Mouse (Mus musculus) neural tube, embryonic 12.5 days (tissue): Measurements from ENCODE around the gene Trem2. TPM values are rescaled to one million over a fixed set of nuclear protein-coding genes. Genes with fewer than 3 reads are reported as not detected.

Experiments used
- ATAC-seq: fragments of 200-750 bp; cut with Nextera tagmentation; 2 replicates; pipeline ENCODE4 v1.8.0; 2017; ENCODE audit warnings: low read depth, mild to moderate bottlenecking, moderate TSS enrichment, moderate library complexity; ENCODE audit not compliant: low FRiP score
- H3K27ac ChIP-seq: fragments of 300-500 bp; sonication (generic); 2 replicates; pipeline ENCODE4 v1.5.1; 2016
- H3K27me3 ChIP-seq: fragments of 300-500 bp; sonication (generic); replicated peaks from 2 replicates; pipeline ENCODE4 v1.6.1; 2016; ENCODE audit warnings: mild to moderate bottlenecking
- H3K36me3 ChIP-seq: fragments of 300-500 bp; sonication (generic); 2 replicates; pipeline ENCODE4 v1.6.1; 2016; ENCODE audit warnings: mild to moderate bottlenecking
- H3K4me1 ChIP-seq: fragments of 300-500 bp; sonication (generic); 2 replicates; pipeline ENCODE4 v1.6.1; 2016
- H3K4me2 ChIP-seq: fragments of 300-500 bp; sonication (generic); replicated peaks from 2 replicates; pipeline ENCODE4 v1.6.1; 2016; ENCODE audit warnings: mild to moderate bottlenecking
- H3K4me3 ChIP-seq: fragments of 300-500 bp; sonication (generic); 2 replicates; pipeline ENCODE4 v1.5.1; 2016
- H3K9ac ChIP-seq: fragments of 300-500 bp; sonication (generic); 2 replicates; pipeline ENCODE4 v1.6.1; 2016; ENCODE audit warnings: mild to moderate bottlenecking
- H3K9me3 ChIP-seq: fragments of 300-500 bp; sonication (generic); 2 replicates; pipeline ENCODE4 v1.6.1; 2016; ENCODE audit warnings: mild to moderate bottlenecking
- WGBS: fragments of 180-500 bp; shearing (Covaris S2); methylation state at CpG from one replicate; pipeline ENCODE4 v1.1.7; 2016; 5-methylcytosine and 5-hydroxymethylcytosine counted together
- polyA plus RNA-seq: library from polyadenylated mRNA; unstranded; fragments of >200 nt; fragmentation: Nextera tagmentation; extraction: Ambion mirVana; gene quantifications from 2 replicates; pipeline ENCODE4 v1.2.1, GENCODE M21; 2016

Trem2 gene
- polyA plus RNA-seq, 1 experiment from 2014 or later = 3.4 TPM

DNA sequence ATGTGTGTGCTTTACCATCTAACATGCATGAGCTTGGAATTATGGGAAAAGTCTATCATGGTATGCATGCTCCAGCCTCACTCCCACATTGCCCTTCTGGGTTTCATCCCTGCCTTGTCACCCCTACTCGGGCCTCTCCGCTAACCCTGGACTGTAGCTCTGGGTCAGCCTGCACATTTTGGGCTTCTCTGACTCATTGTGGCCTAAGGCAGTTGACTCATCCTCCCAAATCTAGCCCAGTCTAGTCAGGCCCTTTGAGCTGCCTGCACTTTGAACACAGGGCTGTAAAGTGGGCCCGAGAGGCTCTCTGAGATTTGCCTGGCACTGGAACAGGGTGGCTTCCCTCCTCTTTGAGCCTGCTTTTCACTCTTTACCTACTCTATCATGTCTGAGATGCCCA, 9.6 kb downstream of the Trem2 start:
- Histone ChIP-seq H3K9ac (no peak overlapping the region), H3K4me1 (no peaks in the 10 kb centered on the region), H3K4me2 (no peak overlapping the region), H3K27ac (no peak overlapping the region), H3K9me3 (no peaks in the 10 kb centered on the region), H3K4me3 (no peak overlapping the region), H3K36me3 (no peaks in the 10 kb centered on the region), H3K27me3 (no peaks in the 10 kb centered on the region)
- ATAC-seq = no peak
- 92% methylated on average over 3 of the region's 3 CpGs for WGBS

DNA sequence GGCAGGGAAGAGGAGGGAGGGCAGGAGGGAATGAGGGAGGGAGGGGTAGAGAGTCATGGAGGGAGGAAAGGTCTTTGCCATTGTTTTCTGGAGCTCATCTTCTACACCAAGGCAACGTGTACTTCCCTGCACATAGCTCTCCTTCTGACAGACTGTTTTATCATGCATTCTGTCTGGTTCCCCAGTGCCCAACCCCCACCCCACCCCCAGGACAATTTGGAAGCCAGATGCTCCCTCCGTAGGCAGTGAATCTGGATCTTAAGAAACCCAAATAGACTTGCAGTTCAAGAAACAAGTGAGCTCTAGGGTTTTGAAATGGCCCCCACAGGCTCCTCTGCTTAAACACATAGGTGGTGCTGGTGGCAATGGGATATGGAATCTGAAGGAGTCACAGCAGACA, 11.7 kb downstream of the Trem2 start:
- ATAC-seq = no peak
- 54% methylated on average over 2 of the region's 2 CpGs for WGBS
- Histone ChIP-seq H3K4me3 (no peak overlapping the region), H3K4me1 (no peaks in the 10 kb centered on the region), H3K27me3 (no peaks in the 10 kb centered on the region), H3K27ac (no peak overlapping the region), H3K36me3 (no peaks in the 10 kb centered on the region), H3K4me2 (no peak overlapping the region), H3K9ac (no peak overlapping the region), H3K9me3 (no peaks in the 10 kb centered on the region)

DNA sequence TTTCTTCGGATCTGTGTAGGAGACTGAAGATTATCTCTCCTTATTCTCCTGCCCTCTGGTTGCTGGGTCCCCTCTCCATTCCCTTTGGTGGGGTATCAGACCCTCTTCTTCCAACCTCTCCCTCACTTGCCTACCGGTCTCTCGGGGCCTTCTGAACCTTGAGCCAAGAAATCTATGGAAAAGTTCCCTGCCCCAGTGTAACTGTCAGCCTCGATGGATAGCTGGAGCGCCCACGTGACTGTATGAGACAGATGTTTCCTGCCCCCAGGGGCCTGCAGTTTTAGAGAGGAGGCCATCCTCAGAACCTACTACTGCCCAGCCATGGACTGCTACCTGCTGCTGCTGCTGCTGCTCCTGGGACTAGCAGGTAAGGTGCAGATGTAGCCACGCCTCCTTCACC, 13.4 kb downstream of the Trem2 start, which contains the start of gene Treml1:
TSS of gene Treml1 (plus strand) at position 301 of the 400 bp plus-strand sequence.
- no peak for ATAC-seq
- Histone ChIP-seq H3K9me3 (no peaks in the 10 kb centered on the region), H3K36me3 (no peaks in the 10 kb centered on the region), H3K27me3 (no peaks in the 10 kb centered on the region), H3K4me2 (no peak within 1 kb of the TSS), H3K4me3 (no peak within 1 kb of the TSS), H3K9ac (no peak within 1 kb of the TSS), H3K27ac (no peak within 1 kb of the TSS), H3K4me1 (no peaks in the 10 kb centered on the region)
- 85% methylated on average over 7 of the region's 7 CpGs for WGBS

DNA sequence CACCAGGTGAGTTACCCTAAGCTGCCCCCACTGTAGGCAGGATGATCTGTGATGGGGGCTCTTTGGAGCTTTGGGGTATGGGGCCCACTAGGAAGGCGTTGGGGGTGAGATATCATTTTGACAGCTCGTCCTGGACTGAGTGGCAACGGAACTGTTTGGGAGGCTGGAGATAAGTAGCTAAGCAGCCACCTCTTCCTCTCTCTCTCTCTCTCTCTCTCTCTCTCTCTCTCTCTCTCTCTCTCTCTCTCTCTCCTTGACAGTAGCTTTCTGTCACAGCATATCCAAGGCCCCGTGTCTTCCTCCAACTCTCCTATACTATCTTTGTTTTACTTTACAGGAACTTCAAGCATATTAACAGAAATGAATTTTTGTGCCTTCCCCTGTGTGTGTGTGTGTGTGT, 14.3 kb downstream of the Trem2 start:
- H3K4me2 ChIP-seq = no peak overlapping the region
- H3K4me3 ChIP-seq = no peak overlapping the region
- H3K27me3 ChIP-seq = no peaks in the 10 kb centered on the region
- no peak overlapping the region for H3K9ac ChIP-seq
- 79% methylated on average over 4 of the region's 4 CpGs for WGBS
- H3K27ac ChIP-seq = no peak overlapping the region
- ATAC-seq = no peak
- H3K9me3 ChIP-seq = no peaks in the 10 kb centered on the region
- H3K36me3 ChIP-seq = no peaks in the 10 kb centered on the region
- H3K4me1 ChIP-seq = no peaks in the 10 kb centered on the region

- Histone ChIP-seq H3K27me3 (no peaks in the 10 kb centered on the region), H3K36me3 (no peaks in the 10 kb centered on the region), H3K27ac (no peak overlapping the region), H3K4me2 (no peak overlapping the region), H3K4me3 (no peak overlapping the region), H3K9ac (no peak overlapping the region), H3K9me3 (no peaks in the 10 kb centered on the region), H3K4me1 (no peaks in the 10 kb centered on the region)
- WGBS = 89% methylated on average over 3 of the region's 3 CpGs
- ATAC-seq = no peak
Measured at GRCm38 (mm10) chr17:48362346-48362745, 16.1 kb downstream of the Trem2 start.

DNA sequence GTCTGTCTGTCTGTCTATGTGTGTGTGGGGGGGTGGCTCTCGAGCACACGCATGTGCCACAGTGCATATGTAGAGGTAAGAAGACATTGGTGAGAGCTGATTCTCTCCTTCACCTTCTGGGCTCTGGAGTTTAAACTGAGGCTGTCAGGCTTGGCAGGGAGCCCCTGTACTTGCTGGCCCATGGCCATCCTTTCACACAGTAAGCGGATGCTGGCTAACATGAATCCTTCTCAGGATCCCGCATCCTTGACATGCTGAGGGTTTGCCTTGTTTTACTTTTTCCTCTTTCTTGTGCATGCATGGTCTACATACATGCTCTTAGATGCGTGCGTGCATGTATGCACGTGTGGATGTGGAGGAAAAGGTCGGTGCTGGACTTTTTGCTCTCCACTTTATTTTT, 16.8 kb downstream of the Trem2 start:
- H3K9ac ChIP-seq = no peak overlapping the region
- WGBS = 93% methylated on average over 8 of the region's 8 CpGs
- H3K4me1 ChIP-seq = no peaks in the 10 kb centered on the region

DNA sequence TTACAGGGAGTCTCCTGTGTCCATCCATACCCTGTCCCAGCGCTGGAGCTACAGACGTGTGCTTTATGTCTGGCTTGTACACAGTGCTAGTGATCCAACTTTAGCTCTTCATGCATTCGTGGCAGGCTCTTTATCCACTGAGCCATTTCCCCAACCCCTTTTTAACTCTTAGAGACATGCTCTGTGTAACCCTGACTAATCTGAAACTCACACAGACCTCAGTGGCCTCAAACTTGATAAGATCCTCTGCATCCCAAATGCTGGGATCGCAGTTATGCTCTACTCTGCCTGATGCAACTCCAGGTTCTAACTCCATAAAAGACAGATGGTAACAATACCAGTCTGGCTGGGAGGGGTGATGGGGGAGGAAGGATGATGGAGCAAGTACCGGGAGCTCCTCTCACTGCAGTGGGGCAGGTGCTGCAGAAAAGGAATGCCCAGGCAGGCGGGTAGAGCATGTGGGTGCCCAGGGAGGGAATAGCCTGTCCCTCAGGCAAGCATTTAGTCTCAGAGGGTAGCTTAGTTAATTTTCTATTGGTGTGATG, 17.3 kb downstream of the Trem2 start:
- H3K9me3 ChIP-seq = no peaks in the 10 kb centered on the region
- no peaks in the 10 kb centered on the region for H3K4me1 ChIP-seq
- H3K36me3 ChIP-seq = no peaks in the 10 kb centered on the region
- no peak for ATAC-seq
- H3K4me3 ChIP-seq = no peak overlapping the region
- no peak overlapping the region for H3K27ac ChIP-seq
- no peaks in the 10 kb centered on the region for H3K27me3 ChIP-seq
- WGBS = 78% methylated on average over 6 of the region's 6 CpGs
- no peak overlapping the region for H3K4me2 ChIP-seq
- H3K9ac ChIP-seq = no peak overlapping the region

More for the DNA sequence above, 16.8 kb downstream of the Trem2 start:
- Histone ChIP-seq H3K4me3 (no peak overlapping the region), H3K27me3 (no peaks in the 10 kb centered on the region), H3K36me3 (no peaks in the 10 kb centered on the region), H3K9me3 (no peaks in the 10 kb centered on the region), H3K4me2 (no peak overlapping the region), H3K27ac (no peak overlapping the region)
- no peak for ATAC-seq

- Histone ChIP-seq H3K27me3 (no peaks in the 10 kb centered on the region), H3K4me2 (no peak overlapping the region), H3K9me3 (no peaks in the 10 kb centered on the region), H3K9ac (no peak overlapping the region), H3K27ac (no peak overlapping the region), H3K36me3 (no peaks in the 10 kb centered on the region), H3K4me1 (no peaks in the 10 kb centered on the region), H3K4me3 (no peak overlapping the region)
- no peak for ATAC-seq
- 73% methylated on average over 9 of the region's 9 CpGs for WGBS
Measured at GRCm38 (mm10) chr17:48365511-48366155, 19.4 kb downstream of the Trem2 start.

DNA sequence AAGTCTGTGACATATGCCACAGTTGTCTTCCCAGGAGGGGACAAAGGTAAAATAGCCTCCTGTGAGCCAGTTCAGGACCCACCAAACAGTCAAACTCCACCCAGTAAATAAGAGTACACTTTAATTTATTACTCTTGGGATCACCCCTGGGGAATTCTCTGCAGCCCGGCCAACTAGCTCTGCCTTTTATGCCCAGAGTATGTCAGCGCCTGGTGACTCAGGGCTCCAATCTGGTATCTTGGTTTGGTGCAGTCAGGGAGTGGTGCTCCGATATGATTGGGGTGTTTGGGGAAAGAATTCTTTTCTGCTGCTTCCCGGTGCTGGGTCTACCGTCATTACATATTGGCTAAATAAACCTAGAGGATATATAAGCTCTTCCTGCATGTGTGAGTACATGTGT, 20.6 kb downstream of the Trem2 start:
- 73% methylated on average over 5 of the region's 5 CpGs for WGBS
- Histone ChIP-seq H3K9me3 (no peaks in the 10 kb centered on the region), H3K4me3 (no peak overlapping the region), H3K36me3 (no peaks in the 10 kb centered on the region), H3K4me2 (no peak overlapping the region), H3K4me1 (no peaks in the 10 kb centered on the region), H3K9ac (no peak overlapping the region), H3K27me3 (no peaks in the 10 kb centered on the region), H3K27ac (no peak overlapping the region)
- no peak for ATAC-seq

GRCm38 (mm10) chr17:48371621-48372020, 25.4 kb downstream of the Trem2 start:
- Histone ChIP-seq H3K9ac (no peak overlapping the region), H3K36me3 (no peaks in the 10 kb centered on the region), H3K27me3 (no peaks in the 10 kb centered on the region), H3K9me3 (no peaks in the 10 kb centered on the region), H3K4me1 (no peaks in the 10 kb centered on the region), H3K4me2 (no peak overlapping the region), H3K27ac (no peak overlapping the region), H3K4me3 (no peak overlapping the region)
- no peak for ATAC-seq

GRCm38 (mm10) chr17:48372987-48373386, 26.8 kb downstream of the Trem2 start:
- Histone ChIP-seq H3K9ac (no peak overlapping the region), H3K36me3 (no peaks in the 10 kb centered on the region), H3K4me1 (no peaks in the 10 kb centered on the region), H3K4me3 (no peak overlapping the region), H3K9me3 (no peaks in the 10 kb centered on the region), H3K27me3 (no peaks in the 10 kb centered on the region), H3K27ac (no peak overlapping the region), H3K4me2 (no peak overlapping the region)
- 82% methylated on average over 8 of the region's 8 CpGs for WGBS
- ATAC-seq = no peak

GRCm38 (mm10) chr17:48376102-48376501, 29.9 kb downstream of the Trem2 start:
- H3K27me3 ChIP-seq = no peaks in the 10 kb centered on the region
- H3K4me3 ChIP-seq = no peak overlapping the region
- no peaks in the 10 kb centered on the region for H3K4me1 ChIP-seq
- no peak overlapping the region for H3K9ac ChIP-seq
- no peak overlapping the region for H3K4me2 ChIP-seq
- no peaks in the 10 kb centered on the region for H3K9me3 ChIP-seq
- ATAC-seq = no peak
- no peaks in the 10 kb centered on the region for H3K36me3 ChIP-seq
- WGBS = 89% methylated on average over 1 of the region's 1 CpGs
- no peak overlapping the region for H3K27ac ChIP-seq

DNA sequence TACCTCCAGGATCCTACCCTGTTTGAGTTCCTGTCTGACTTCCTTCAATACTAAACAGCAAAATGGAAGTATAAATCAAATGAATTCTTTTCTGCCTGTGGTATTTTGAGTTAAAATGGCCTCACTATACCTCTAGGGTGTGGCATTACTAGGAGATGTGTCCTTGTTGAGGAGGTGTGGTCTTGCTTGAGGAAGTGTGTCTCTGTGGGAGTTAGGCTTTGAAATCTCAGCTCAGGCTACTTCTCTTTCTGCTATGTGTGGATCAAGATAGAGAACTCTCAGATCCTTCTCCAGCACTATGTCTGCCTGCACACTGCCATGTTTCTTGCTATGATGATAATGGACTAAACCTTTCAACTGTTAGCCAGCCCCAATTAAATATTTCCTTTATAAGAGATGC, 32.8 kb downstream of the Trem2 start:
- no peak overlapping the region for H3K4me2 ChIP-seq
- no peaks in the 10 kb centered on the region for H3K4me1 ChIP-seq
- no peak overlapping the region for H3K9ac ChIP-seq
- H3K4me3 ChIP-seq = no peak overlapping the region
- ATAC-seq = no peak
- H3K36me3 ChIP-seq = no peaks in the 10 kb centered on the region
- H3K9me3 ChIP-seq = no peaks in the 10 kb centered on the region
- no peaks in the 10 kb centered on the region for H3K27me3 ChIP-seq
- no peak overlapping the region for H3K27ac ChIP-seq
